Mouse (Mus musculus): ENCODE results near the gene Clip4.

Clip4 gene

GRCm38 (mm10) chr17:71791622-71792021, 23.3 kb downstream of the Clip4 start:
- CTCF ChIA-PET: no interaction called here

- CTCF ChIA-PET: no interaction called here
Measured at GRCm38 (mm10) chr17:71795521-71796205, 27.4 kb downstream of the Clip4 start.

- CTCF ChIA-PET: interaction anchor here (0.6 kb wide), 1 partner anchor 72 kb away, joined by 3 read pairs; no protein-coding TSS in a partner anchor
Measured at GRCm38 (mm10) chr17:71803456-71803855, 35.2 kb downstream of the Clip4 start.

GRCm38 (mm10) chr17:71803876-71804275, 35.6 kb downstream of the Clip4 start:
- CTCF ChIA-PET: interaction anchor here (0.7 kb wide), 1 partner anchor 1295 kb away, joined by 3 read pairs; no protein-coding TSS in a partner anchor

- CTCF ChIA-PET: no interaction called here
Measured at GRCm38 (mm10) chr17:71811070-71811469, 42.8 kb downstream of the Clip4 start.

GRCm38 (mm10) chr17:71816136-71816864, 48.0 kb downstream of the Clip4 start:
- CTCF ChIA-PET: no interaction called here

- CTCF ChIA-PET: no interaction called here
Measured at GRCm38 (mm10) chr17:71823622-71824306, 55.5 kb downstream of the Clip4 start.

GRCm38 (mm10) chr17:71826603-71827002, 58.3 kb downstream of the Clip4 start:
- CTCF ChIA-PET: no interaction called here

- CTCF ChIA-PET: interaction anchor here (0.5 kb wide), 1 partner anchor 151 kb away, joined by 5 read pairs; no protein-coding TSS in a partner anchor
Measured at GRCm38 (mm10) chr17:71827627-71828026, 59.4 kb downstream of the Clip4 start.

- CTCF ChIA-PET: no interaction called here
Measured at GRCm38 (mm10) chr17:71828647-71829414, 60.6 kb downstream of the Clip4 start.

GRCm38 (mm10) chr17:71831960-71832359, 63.7 kb downstream of the Clip4 start:
- CTCF ChIA-PET: no interaction called here

- CTCF ChIA-PET: interaction anchor here (1.0 kb wide), 1 partner anchor 10 kb away, joined by 4 read pairs; no protein-coding TSS in a partner anchor
Measured at GRCm38 (mm10) chr17:71862184-71862583, 93.9 kb downstream of the Clip4 start.

GRCm38 (mm10) chr17:71862895-71863294, 94.6 kb downstream of the Clip4 start:
- CTCF ChIA-PET: interaction anchor here (1.0 kb wide), 1 partner anchor 9 kb away, joined by 4 read pairs; no protein-coding TSS in a partner anchor

GRCm38 (mm10) chr17:71864039-71864438, 95.8 kb downstream of the Clip4 start:
- CTCF ChIA-PET: no interaction called here

- CTCF ChIA-PET: no interaction called here
Measured at GRCm38 (mm10) chr17:71865437-71865836, 97.2 kb downstream of the Clip4 start.

- CTCF ChIA-PET: interaction anchor here (0.7 kb wide), 1 partner anchor 203 kb away, joined by 3 read pairs; no protein-coding TSS in a partner anchor
Measured at GRCm38 (mm10) chr17:71867892-71868291, 99.6 kb downstream of the Clip4 start.

- CTCF ChIA-PET: no interaction called here
Measured at GRCm38 (mm10) chr17:71868828-71869227, 100.6 kb downstream of the Clip4 start.

GRCm38 (mm10) chr17:71869372-71870231, 101.3 kb downstream of the Clip4 start:
- CTCF ChIA-PET: no interaction called here

GRCm38 (mm10) chr17:71870232-71870621, 102.0 kb downstream of the Clip4 start:
- CTCF ChIA-PET: interaction anchor here (0.6 kb wide), 1 partner anchor 211 kb away, joined by 12 read pairs; no protein-coding TSS in a partner anchor

- CTCF ChIA-PET: interaction anchor here (0.6 kb wide), 1 partner anchor 212 kb away, joined by 12 read pairs; no protein-coding TSS in a partner anchor
Measured at GRCm38 (mm10) chr17:71870641-71871040, 102.4 kb downstream of the Clip4 start.
